Mouse (Mus musculus) megakaryocyte-erythroid progenitor cell, adult 5-6 weeks (primary cell): Measurements from ENCODE around the gene Tnnt3. TPM values are rescaled to one million over a fixed set of nuclear protein-coding genes. Genes with fewer than 3 reads are reported as not detected.

ENCODE experiments used
- ATAC-seq: replicated peaks from 2 replicates; pipeline ENCODE4 v1.8.0; 2016; ENCODE audit warnings: mild to moderate bottlenecking, inconsistent platforms; ENCODE audit not compliant: severe bottlenecking, poor library complexity, low FRiP score, low TSS enrichment
- total RNA-seq, 2 experiments: library from RNA; stranded (forward) in 1 of 2; stranded (reverse) in 1 of 2; fragments of 200-1000, 215-1000 nt in 1 of 2; fragments of >200 nt in 1 of 2; fragmentation: Nextera tagmentation in 1 of 2; gene quantifications; 2 replicates each; pipeline ENCODE4 v1.2.3; 2014 to 2017

Gene Tnnt3
- total RNA-seq, 2 experiments from 2014 or later, result not detected

DNA sequence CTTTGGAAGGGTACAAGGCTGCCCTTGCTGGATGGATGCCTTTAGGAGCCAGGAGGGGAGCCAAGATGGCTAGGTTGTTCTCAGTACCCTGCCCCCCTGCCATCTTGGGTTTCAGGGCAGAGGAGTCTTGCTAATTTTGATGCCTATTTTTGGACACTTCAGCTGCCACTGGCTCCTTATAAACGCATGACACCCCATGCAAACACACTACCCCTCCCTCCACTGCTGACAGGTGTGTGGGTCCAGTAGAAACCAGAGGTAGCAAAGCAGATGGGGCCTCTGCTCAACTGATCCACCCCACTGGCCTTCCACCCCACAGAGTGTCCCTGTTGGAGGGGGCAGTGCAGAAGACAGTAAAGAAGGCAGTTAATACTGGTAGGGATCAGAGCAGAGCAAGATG is 1.4 kb downstream of the Tnnt3 start:
- no peak for ATAC-seq

DNA sequence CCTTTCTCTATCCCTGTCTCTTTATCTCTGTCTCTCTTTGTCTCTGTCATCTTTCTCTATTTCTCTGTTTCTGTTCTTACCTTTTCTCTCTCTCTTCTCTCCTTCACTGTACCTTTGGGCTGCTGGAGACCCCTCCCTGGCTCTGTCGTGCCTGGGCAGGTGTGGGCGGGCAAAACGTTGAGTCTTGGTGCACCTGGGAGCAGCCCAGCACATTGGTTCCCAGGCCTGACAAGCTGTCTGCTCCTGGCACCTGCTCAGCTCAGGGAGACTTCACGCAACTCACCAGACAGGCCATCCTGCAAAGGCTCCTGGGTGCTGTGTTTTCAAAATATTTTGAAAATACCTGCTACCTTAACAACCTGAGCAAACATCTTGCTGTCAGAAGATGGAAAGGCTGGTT is 4.6 kb downstream of the Tnnt3 start:
- no peak for ATAC-seq

DNA sequence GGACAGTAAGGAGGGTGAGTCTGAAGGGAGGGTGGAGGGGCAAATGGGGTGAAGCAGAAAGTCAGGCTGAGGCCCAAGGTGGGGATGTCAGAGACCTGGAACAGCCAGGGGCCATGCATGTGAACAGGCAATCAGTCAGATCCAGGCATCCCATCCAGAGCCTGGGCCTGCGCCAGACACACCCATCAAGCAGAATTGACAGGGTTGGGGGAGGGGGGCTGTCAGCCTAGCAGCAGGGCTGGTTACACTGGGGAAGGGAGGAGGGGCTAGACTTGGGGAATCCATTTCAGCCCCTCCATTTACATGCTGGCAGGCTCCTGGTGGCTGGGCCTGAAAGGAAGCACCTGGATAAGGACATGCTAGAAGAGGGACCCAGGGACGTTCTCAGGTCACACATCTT is 7.3 kb downstream of the Tnnt3 start:
- no peak for ATAC-seq

DNA sequence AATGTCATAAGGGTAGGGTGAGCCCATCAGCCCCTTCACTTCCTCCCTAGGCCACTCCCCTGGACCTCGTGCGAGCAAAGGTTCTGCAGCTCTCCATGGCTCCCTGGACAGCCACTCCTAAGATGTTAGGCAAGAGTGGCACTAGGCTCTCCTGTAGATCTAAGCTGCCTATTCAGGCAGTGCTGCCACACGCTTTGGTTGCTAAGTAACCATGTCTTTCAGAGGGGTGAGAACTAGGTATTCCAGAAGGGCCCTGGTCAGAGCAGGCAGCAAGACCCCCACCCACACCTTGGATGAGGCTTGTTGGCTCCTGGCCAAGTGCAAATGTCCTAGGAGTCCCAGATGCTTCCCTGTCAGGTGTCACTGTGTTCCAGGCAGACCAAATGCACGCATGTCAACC is 7.9 kb downstream of the Tnnt3 start:
- no peak for ATAC-seq

DNA sequence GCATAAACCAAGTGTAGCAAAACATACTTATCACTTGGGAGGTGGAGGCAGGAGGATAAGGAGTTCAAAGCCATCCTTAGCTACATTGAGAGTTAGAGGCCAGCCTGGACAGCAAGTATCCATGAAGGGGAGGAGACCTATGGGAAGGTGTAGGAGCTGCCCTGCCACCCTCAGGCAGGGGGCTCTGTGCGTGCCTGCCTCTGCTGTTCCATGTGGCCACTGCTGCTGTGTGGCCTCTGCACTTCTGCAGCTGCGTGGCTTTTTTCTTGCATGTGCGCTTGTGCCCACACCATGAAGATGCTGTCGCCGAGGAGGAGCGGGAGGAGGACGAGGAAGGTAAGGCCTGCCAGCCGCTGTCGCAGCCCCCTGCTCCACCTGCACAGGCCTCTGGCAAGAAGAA is 8.8 kb downstream of the Tnnt3 start:
- ATAC-seq, result no peak

DNA sequence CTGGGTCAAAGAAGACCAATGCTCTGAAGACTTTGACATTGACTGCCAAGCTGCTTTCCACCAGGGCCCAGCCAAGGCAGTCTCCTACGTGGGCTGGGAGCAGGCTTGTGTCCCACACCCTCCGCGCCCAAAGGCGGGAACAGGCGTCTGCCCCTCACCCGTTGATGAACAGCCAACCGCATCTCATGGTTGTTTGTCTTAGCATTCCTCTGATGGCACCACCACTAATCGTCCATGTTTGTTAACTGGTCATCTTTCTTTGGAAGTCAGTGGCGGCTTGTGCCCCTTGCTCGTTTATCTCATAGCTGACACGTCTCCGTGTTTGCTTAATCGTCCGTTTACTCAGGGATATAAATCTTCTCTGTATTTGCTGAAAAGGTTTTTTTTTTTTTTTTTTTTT is 10.9 kb downstream of the Tnnt3 start:
- no peak for ATAC-seq

DNA sequence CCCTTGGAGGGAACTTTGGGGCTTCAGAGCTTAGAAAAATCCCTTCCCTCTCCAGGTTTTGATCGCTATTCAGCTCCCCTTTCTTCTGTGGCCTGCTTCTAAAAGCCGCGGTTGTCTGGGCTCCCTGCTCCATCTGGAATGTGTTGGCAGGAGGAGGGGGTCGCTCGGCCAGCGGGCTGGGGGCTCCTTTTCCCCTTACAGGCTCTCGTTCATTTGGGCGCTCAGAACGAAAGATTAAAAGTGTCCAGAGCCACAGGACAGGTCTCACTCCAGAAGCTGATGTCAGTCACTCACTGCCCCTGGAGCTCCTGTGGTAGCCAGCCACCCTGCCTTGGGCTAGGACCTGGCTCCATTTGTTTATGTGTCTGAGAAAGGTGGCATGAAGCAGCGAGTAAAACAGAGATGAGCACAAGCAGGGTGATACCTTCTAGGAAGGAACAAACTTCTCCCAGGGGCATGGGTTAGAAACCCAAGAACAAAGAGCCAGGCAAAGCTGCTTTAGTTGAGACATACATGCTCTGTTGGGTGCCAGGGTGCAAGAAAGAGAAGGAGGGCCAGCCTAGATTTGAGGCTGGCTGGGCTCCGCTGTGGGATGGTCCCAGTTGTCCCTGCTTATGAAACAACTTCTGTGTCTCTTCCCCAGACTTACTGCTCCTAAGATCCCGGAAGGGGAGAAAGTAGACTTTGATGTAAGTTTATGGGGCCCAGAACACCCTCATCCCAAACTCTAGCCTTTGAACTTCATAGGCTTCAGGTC is 11.6 kb downstream of the Tnnt3 start:
- ATAC-seq, result no peak

DNA sequence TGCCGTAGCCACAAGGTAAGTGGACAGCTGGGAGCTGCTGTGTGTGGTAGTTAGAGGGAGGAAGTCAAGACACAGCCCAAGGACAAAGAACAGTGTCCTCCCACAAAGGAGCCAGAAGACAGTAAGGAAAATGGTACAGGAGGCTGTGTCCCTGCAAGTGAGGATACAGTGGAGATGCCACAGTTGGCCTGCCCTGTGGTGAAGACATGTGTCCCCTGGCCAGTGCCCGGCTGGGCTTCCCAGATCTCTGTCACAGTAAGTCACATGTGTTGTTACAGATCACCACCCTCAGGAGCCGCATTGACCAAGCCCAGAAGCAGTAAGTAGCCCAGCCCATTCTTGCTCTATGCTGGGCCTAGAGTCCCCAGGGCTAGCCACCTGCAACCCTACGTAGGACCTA is 15.4 kb downstream of the Tnnt3 start:
- ATAC-seq, result no peak

DNA sequence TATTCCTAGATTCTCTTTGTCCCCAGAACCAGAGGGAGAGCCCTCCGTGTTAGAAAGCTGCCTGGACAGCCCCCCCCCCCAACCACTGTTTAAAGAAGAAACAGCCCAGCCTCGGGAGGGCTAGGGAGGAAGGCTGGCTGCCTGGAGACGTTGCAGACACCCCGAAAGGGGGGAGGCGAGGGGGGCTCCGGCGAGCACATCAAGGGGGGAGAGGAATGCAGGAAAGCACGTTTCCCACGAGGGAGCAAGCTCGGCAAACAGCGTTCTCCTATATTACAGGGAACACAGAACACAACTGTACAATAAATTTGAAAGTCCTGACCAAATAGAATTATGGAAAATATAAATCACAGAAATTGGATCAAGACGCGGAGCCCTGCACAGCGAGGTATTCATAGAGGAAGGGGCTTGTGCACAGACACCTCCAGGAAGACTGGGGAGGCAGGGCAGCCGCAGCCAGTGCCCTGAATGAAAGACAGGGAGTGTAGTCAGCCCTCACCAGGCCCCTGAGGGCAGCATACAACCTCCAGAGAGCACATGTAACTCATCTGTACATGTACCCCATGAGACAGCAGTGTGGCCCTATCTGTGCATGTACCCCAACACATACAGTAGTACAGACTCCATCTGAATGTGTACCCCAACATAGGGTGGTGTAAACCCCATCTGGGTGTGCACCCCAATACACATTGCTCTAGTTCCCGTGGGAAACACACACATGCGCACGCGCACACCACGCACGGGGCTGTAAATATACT is 17.8 kb downstream of the Tnnt3 start:
- no peak for ATAC-seq

DNA sequence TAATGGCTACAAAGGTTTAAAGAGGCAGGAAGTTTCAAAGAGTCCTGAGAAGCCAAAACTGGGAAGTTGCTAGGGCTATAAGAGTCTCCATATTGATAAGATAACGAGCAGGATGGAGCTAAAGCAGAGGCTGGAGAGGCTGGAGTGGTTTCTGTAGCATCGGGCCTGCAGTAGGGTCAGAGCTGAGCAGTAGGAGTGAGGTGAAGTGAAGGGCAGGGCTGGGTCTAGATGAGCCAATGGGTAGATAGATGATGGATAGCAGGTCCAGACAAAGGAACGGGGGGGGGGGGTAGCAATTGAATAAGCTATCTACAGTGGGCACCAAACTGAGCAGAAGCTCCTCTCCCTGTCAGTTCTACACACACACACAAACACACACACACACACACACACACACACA is 18.9 kb downstream of the Tnnt3 start:
- no peak for ATAC-seq

DNA sequence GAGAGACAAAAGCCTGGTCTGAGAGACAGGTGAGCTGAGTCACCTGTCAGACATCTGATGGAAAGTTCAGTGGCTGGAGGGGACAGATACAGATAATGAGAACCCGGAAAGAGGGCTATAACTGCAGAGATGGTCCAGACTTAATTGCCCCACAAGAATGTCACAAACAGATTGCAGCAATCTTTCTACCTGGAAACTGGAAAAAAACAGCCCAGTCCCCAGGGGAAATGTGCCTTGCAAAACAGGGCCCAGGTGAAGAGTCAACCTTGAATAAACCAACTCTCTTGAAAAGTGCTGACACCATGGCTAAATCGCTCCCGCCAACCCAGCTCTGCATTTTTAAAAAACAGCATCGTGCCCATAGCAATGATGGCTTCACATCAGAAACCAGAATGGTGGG is 21.7 kb downstream of the Tnnt3 start:
- ATAC-seq, result no peak

DNA sequence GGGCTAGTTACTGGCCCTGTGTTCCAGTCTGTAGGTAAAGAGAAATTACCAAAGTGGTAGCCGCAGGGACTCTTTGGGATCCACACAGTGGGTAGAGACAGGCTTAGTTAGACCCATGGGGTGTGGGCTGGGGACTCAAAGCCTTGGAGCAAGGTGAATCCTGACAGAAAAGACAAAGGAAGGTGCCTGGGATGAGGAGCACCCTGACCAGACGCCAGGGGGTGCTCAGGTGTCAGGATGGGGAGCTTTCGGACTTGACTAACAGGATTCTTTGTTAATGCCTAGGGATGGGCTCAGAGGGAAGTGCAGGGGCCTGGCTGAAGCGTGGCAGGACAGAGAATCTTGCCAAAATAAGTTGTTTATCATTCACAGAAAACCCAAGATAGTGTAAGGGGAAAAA is 23.7 kb downstream of the Tnnt3 start:
- ATAC-seq, result 0 out of 2 replicates have a peak, but pooled peaks have one; percentile 27

DNA sequence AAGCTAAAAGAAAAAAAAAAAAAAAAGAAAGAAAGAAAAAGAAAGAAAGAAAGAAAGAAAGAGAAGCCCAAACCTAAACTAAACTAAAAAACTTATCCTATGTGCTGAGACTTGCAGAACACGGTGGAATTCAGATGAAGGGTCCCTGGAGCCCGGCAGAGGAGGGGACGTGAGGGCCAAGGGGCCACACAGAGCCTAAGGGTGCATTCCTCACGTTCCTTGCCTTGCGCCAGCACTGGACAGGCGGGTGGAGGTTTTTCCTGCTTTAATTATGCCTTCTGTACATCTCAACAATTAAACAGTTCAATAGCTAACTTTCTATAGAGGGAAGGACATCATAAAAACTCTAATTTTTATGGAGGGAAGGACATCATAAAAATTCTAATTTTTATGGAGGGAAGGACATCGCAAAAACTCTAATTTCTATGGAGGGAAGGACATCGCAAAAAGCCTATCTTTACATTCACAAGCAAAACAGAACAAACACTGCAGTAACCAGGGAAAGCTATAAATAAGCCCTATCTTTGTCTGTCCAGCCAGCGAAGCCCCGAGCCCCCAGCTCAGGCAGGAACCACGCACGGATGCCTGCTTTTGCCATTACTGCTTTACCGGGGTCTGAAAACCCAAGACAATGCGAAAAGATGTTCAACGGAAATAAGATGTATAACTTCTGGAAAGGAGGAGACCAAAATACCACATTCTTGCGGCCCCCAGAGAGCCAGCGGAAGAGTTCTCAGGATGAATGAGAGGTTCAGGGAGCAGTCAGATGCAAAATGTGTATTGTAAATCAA is 24.8 kb downstream of the Tnnt3 start:
- no peak for ATAC-seq

DNA sequence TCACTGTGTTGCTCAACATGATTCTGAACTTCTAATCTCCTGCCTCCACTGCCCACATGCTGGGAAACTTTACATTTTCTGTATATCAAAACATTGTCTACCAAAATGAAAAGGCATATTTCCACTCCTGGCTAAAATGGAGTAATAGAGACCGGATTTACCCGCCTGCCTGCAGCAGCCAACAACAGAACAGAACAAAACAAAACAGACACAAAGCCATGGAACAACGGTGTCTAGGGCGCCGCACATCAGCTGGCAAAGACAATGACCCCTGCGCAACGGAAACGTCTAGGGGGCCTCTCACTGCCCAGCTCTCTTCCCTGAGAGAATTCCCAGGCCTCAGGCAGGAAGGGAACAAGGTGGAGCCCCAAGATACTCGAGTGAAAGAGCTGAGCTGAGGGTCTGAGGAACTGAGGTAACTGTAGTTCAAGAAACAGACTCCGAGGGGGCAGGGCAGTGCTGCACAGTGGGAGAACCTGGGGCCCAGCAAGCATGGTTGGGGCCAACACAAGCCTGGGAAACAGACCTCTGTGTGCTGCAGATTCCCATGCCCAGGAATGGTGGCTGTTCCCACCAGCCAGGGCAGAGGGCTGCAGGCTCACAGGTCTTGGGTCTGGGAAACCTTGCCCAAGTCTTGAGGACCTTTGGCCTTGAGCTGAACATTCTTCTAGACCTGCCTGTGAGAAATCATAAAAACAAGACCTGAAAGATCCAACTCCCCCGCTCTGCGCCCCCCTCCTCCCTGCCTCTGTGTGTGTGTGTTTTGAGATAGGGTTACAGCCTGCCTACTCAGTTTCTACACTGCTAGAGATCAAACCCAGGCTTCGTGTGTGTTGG is 26.9 kb downstream of the Tnnt3 start:
- no peak; the same call in 1 of the 2 replicates for ATAC-seq

DNA sequence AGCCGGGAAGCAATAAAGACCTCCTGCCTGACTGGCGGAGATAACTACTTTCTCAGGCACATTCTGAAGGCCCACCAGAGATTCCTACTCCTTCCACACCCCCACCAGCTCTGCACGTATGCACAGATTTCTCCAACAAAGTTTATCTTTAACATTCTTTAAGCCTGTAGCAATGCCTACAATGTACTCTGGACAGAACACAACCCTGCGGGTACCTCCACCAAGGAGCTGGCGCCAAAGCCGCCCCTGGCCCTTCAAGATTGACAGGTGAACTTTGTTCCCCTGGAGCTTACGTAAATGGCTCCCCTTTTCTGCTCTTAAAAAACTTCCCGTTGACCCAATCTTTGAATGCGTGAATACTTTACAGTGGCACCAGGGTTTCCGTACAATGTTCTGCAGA is 30.7 kb downstream of the Tnnt3 start:
- ATAC-seq, result no peak

DNA sequence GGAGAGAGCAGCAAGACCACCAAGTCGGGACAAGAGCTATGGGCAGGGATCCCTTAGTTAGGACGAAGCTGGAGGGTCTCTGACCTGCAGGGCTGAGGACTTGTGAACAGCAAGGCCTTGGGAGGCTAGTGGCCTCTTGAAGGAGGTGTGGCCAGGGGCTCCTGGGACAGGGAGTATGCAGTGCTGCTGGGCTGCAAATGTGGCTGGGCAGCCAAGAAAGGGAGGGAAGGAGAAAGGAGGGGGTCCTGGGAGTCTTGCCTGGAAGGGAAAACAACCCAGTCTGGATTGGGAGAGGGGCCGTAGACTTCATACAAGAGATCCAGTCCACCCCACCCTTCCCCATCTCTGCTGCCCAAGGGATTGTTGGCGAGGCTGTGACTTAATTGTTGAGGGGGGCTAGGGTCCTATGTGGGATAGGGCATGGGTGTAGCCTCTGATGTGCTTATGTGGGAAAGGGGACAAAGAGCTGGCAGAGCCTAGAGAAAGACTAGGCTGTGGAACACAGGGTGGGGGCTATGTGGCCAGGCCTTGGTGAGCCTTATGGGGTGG is 33.4 kb downstream of the Tnnt3 start:
- ATAC-seq, result no peak

DNA sequence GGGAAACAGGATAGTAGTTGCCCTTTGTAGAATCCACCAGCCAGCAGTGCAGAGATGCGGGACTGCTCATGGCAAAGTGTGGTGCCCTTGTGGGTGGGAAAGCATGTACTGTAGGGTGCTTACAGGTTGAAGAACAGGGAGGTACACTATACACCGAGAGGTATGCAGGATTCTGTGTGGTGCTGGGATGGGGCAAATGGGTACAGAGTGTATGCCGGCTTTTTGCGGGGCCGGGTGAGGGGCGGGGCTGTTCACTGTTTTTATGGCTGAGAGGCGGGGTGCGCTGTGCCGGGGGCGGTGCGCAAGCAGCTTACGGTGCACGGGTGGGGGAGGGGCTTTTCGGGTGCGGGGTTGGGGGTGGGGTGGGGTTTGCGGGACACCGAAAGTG is 34.0 kb downstream of the Tnnt3 start, which contains the start of gene Mrpl23:
Gene Mrpl23 (plus strand): TSS at position 16 of the 388 bp plus-strand sequence.
- peak; percentile 25 for ATAC-seq

DNA sequence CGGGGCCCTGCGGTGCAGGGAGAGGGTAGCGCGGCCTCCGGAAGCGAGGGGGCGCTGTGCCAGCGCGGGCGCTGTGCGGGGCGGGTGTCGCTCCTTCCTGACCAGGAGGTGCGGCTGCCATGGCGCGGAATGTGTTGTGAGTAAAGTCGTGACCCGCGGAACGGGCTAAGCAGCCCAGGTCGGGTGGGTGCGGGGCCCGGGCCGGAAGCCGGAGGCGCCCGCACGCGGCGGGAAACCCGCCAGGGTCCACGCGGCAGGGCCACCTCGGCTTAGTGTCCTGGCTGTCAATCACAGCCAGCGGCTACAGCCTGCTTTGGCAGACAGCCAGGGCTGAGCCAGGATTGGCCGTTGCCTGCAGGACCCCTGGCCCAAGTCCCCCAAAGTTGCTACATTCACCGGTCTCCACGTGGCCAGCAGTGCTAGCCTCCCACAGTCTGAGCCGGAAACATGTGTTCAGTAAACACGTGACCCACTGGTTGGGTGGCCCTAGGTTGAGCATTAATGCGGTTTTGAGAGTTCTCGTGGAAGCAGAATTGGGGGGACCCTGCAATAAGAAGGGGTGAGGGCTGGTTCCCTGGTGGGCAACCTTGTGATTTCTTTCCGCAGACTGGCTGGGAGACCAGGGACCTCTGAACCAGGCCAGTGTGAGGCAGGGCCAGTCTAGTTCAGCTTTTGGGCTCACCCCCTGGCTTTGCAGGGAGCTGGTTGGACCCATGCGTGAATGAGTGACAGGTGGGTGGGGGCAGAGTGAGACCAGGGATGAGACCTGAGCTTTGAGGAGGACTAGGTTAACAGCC is 34.6 kb downstream of the Tnnt3 start:
- ATAC-seq, result peak; percentile 67
